8 mouse cellular contexts compared by ENCODE assay signal in the genomic region with DNA sequence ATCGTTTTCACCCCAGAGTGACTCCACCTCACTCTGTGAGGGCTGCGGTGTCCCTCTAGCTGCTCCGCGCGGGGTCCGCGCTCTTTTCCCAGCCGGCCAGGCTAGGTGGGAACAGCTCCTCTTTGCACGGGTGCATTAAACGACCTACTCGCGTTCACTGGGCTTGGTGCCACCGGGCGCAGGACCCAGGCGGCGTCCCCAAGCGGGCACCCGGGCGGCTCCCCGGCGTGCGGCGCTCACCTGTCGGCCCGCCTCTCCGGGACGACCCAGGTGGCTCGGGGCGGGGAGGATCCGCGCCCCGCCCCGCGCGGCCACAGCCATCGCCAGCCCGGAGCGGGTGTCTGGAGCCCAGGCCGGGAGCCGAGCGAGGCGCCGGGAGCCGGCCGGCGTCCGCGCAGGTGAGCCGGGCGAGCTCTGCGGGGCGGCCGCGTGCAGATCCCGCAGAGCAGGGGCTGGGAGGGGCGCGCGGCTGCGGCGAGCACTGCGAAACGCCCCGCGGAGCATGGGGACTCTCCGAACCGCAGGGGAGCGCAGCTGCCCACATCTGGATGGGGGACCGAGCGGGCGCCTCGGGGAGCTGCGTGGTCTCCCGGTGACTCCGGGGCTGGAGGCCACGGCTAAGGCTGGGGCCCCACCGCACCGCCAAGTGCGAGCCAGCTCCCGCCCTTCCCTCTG. TPM values are rescaled to one million over a fixed set of nuclear protein-coding genes. Genes with fewer than 3 reads are reported as not detected.
A peak's percentile ranks its signal among the peaks of the same experiment; 100 is the strongest.
DNase-seq lines count a peak whose midpoint lies in the region; ATAC-seq lines count a peak whose summit lies in the region.

A gene (plus strand): TSS at position 313 of the 675 bp plus-strand sequence.

- H3K4me3 ChIP-seq in heart, embryonic 13.5 days, result peak within 1 kb of the TSS; percentile 72
- H3K4me3 ChIP-seq in forebrain, embryonic 13.5 days, result peak within 1 kb of the TSS; percentile 66
- peak within 1 kb of the TSS; percentile 67 for H3K4me3 ChIP-seq in kidney, embryonic 16.5 days (ENCODE audit: low read length)

- H3K9me3 ChIP-seq in heart, embryonic 13.5 days, result no peaks in the 10 kb centered on the region
- H3K9me3 ChIP-seq in forebrain, embryonic 13.5 days (replicated peaks), result no peaks in the 10 kb centered on the region
- no peaks in the 10 kb centered on the region for H3K9me3 ChIP-seq in kidney, embryonic 16.5 days (ENCODE audit: low read length)

- H3K27me3 ChIP-seq in heart, embryonic 13.5 days (replicated peaks), result peaks cover 52% of the 10 kb centered on the region
- H3K27me3 ChIP-seq in forebrain, embryonic 13.5 days, result peaks cover 37% of the 10 kb centered on the region
- H3K27me3 ChIP-seq in kidney, embryonic 16.5 days (ENCODE audit: insufficient read depth, low read length), result peaks cover 12% of the 10 kb centered on the region; the same call in 1 of the 2 replicates

- 1% methylated on average over 72 of the region's 79 CpGs for WGBS in heart, embryonic 13.5 days
- under 1% methylated on average over 70 of the region's 79 CpGs for WGBS in forebrain, embryonic 13.5 days
- under 1% methylated on average over 73 of the region's 79 CpGs for WGBS in kidney, embryonic 16.5 days

- peaks cover 28% of the 10 kb centered on the region for H3K4me1 ChIP-seq in heart, embryonic 13.5 days
- peaks cover 21% of the 10 kb centered on the region for H3K4me1 ChIP-seq in forebrain, embryonic 13.5 days
- peaks cover 17% of the 10 kb centered on the region for H3K4me1 ChIP-seq in kidney, embryonic 16.5 days (ENCODE audit: insufficient read depth, low read length)

- H3K36me3 ChIP-seq in heart, embryonic 13.5 days, result no peaks in the 10 kb centered on the region
- no peaks in the 10 kb centered on the region for H3K36me3 ChIP-seq in forebrain, embryonic 13.5 days (ENCODE audit: poor library complexity, severe bottlenecking)
- H3K36me3 ChIP-seq in kidney, embryonic 16.5 days (ENCODE audit: insufficient read depth, low read length), result no peaks in the 10 kb centered on the region

- DNase-seq in heart, adult 8-10 months (ENCODE audit: low spot score), result no peak
- DNase-seq in ZHBTc4 (ENCODE audit: low read depth, low spot score), result peak; percentile 39
- DNase-seq in urinary bladder, postnatal 36 days (ENCODE audit: low spot score in 2 of 2), result peak; percentile 40 to 50
- DNase-seq in layer of hippocampus, adult 9-10 months (ENCODE audit: low spot score), result no peak

- no peak within 1 kb of the TSS for H3K27ac ChIP-seq in heart, embryonic 13.5 days (replicated peaks)
- H3K27ac ChIP-seq in forebrain, embryonic 13.5 days, result no peak within 1 kb of the TSS
- 0 out of 2 replicates have a peak within 1 kb of the TSS, but pooled peaks have one; percentile 25 for H3K27ac ChIP-seq in kidney, embryonic 16.5 days (ENCODE audit: low read length)

- peak within 1 kb of the TSS; percentile 84 for H3K9ac ChIP-seq in heart, embryonic 13.5 days
- peak within 1 kb of the TSS; percentile 73 for H3K9ac ChIP-seq in forebrain, embryonic 13.5 days
- peak within 1 kb of the TSS; percentile 76 for H3K9ac ChIP-seq in kidney, embryonic 16.5 days (replicated peaks; ENCODE audit: low read length)

- H3K4me2 ChIP-seq in heart, embryonic 13.5 days, result peak within 1 kb of the TSS; percentile 99
- H3K4me2 ChIP-seq in forebrain, embryonic 13.5 days, result peak within 1 kb of the TSS; percentile 100
- H3K4me2 ChIP-seq in kidney, embryonic 16.5 days (replicated peaks; ENCODE audit: low read depth, low read length), result peak within 1 kb of the TSS; percentile 90

- ATAC-seq in heart, embryonic 13.5 days (ENCODE audit: extremely low read depth, insufficient number of reproducible peaks, low FRiP score, low TSS enrichment), result no peak
- peak; percentile 62 for ATAC-seq in forebrain, embryonic 13.5 days
- peak; percentile 71 for ATAC-seq in kidney, embryonic 16.5 days (ENCODE audit: low FRiP score, low TSS enrichment)
- peak; percentile 49 for ATAC-seq in megakaryocyte, adult 5-6 weeks (ENCODE audit: poor library complexity, severe bottlenecking)

RNA-seq across cellular contexts. Expression of the gene that starts here (rescaled TPM):
- 2.5 and 3.1 TPM in 2 replicates for polyA plus RNA-seq in heart, embryonic 13.5 days (2015; fragmentation: Nextera tagmentation; extraction: Ambion mirVana)
- under 1 TPM in 2 of 4 experiments, not detected in 2; 0.11 to 0.12 TPM for total RNA-seq in heart, adult 8-10 months (2022)
- 3.0 and 3.1 TPM in 2 replicates for polyA plus RNA-seq in forebrain, embryonic 13.5 days (2015; fragmentation: Nextera tagmentation; extraction: Ambion mirVana)
- polyA plus RNA-seq in kidney, embryonic 16.5 days (2015; fragmentation: Nextera tagmentation; extraction: Ambion mirVana), result 11.7 and 12.3 TPM in 2 replicates
- 0.09 and 0.27 TPM in 2 replicates for total RNA-seq in megakaryocyte, adult 5-6 weeks (2015)
- 0.20 and 0.26 TPM in 2 replicates for total RNA-seq in megakaryocyte, adult 5-6 weeks (2017)

Comparison
In these comparisons a context has a peak if more than half of its experiments do, and no peak if none do; other contexts are left out.
1. Peak in ATAC-seq in megakaryocyte, adult 5-6 weeks; RNA of the gene not detected or under 1 TPM.
2. DNase-seq: peak in ZHBTc4 (single experiment) and urinary bladder, postnatal 36 days (2 of 2); none in heart, adult 8-10 months (single experiment) and layer of hippocampus, adult 9-10 months (single experiment).
3. Peak in every context shown above with its lines, with median percentiles within 50 percentile points of each other: H3K4me2 ChIP-seq, H3K4me3 ChIP-seq and H3K9ac ChIP-seq.